Mouse (Mus musculus) liver, embryonic 11.5 days (tissue): ENCODE data around the gene Sun5. TPM values are rescaled to one million over a fixed set of nuclear protein-coding genes. Genes with fewer than 3 reads are reported as not detected.

Experiments
- ATAC-seq: fragments of 200-750 bp; cut with Nextera tagmentation; replicated peaks from 2 replicates; pipeline ENCODE4 v1.8.0; 2017; ENCODE audit warnings: moderate number of reproducible peaks, mild to moderate bottlenecking, moderate TSS enrichment, moderate library complexity; ENCODE audit not compliant: low FRiP score
- DNase-seq: peaks from one replicate; pipeline ENCODE4 v3.0.0-alpha.2; 2017; ENCODE audit warnings: low spot score
- H3K27ac ChIP-seq: fragments of 300-500 bp; sonication (generic); 2 replicates; pipeline ENCODE4 v1.5.1; 2014; ENCODE audit warnings: mild to moderate bottlenecking, low read depth, low read length, control low read depth
- H3K27me3 ChIP-seq: fragments of 300-500 bp; sonication (generic); replicated peaks from 2 replicates; pipeline ENCODE4 v1.6.1; 2014; ENCODE audit warnings: low read length, mixed read lengths; ENCODE audit not compliant: control insufficient read depth, insufficient read depth
- H3K36me3 ChIP-seq: fragments of 300-500 bp; sonication (generic); 2 replicates; pipeline ENCODE4 v1.6.1; 2014; ENCODE audit warnings: mild to moderate bottlenecking, low read length, moderate library complexity, mixed read lengths; ENCODE audit not compliant: control insufficient read depth, insufficient read depth
- H3K4me1 ChIP-seq: fragments of 300-500 bp; sonication (generic); replicated peaks from 2 replicates; pipeline ENCODE4 v1.6.1; 2014; ENCODE audit warnings: low read length, mixed read lengths; ENCODE audit not compliant: control insufficient read depth, insufficient read depth
- H3K4me2 ChIP-seq: fragments of 300-500 bp; sonication (generic); 2 replicates; pipeline ENCODE4 v1.6.1; 2014; ENCODE audit warnings: mild to moderate bottlenecking, control low read depth, moderate library complexity
- H3K4me3 ChIP-seq: fragments of 300-500 bp; sonication (generic); 2 replicates; pipeline ENCODE4 v1.5.1; 2014; ENCODE audit warnings: low read depth, low read length, control low read depth
- H3K9ac ChIP-seq: fragments of 300-500 bp; sonication (generic); 2 replicates; pipeline ENCODE4 v1.6.1; 2014; ENCODE audit warnings: low read depth, low read length, control low read depth
- H3K9me3 ChIP-seq: fragments of 300-500 bp; sonication (generic); 2 replicates; pipeline ENCODE4 v1.6.1; 2016; ENCODE audit warnings: low read length, inconsistent platforms, mixed read lengths; ENCODE audit not compliant: control insufficient read depth
- WGBS: fragments of 180-500 bp; shearing (Covaris S2); extraction: QIAGEN DNeasy Blood & Tissue Kit; methylation state at CpG from one replicate; pipeline ENCODE4 v1.1.7; 2014; 5-methylcytosine and 5-hydroxymethylcytosine counted together
- polyA plus RNA-seq: library from polyadenylated mRNA; unstranded; fragments of >200 nt; fragmentation: Nextera tagmentation; extraction: Ambion mirVana; gene quantifications from 2 replicates; pipeline ENCODE4 v1.2.1, GENCODE M21; 2014

Sun5 gene
- polyA plus RNA-seq: not detected in 2 replicates

DNA sequence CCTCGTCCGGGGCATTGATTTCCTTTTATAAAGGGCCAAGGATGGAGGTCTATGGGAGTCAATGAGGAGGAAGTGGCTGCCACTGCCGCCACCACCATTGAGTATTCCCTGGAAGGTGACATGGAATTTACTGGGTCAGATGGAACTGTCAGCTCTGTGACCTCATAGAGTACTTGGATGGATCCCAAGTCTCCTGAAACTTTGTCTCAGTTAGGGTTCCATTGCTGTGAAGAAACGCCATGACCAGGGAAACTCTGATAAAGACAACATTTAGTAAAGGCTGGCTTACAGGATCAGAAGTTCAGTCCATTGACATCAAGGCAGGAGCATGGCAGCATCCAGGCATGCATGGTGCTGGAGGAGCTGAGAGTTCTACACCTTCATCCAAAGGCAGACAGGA is at the start of gene Sun5:
Gene Sun5, minus strand, starts transcription at position 101 of the 400 bp plus-strand sequence.
- Histone ChIP-seq H3K4me3 (no peak within 1 kb of the TSS), H3K9ac (no peak within 1 kb of the TSS), H3K36me3 (no peaks in the 10 kb centered on the region), H3K27me3 (no peaks in the 10 kb centered on the region), H3K4me1 (no peaks in the 10 kb centered on the region), H3K27ac (no peak within 1 kb of the TSS), H3K9me3 (no peaks in the 10 kb centered on the region), H3K4me2 (no peak within 1 kb of the TSS)
- 80% methylated on average over 4 of the region's 4 CpGs for WGBS
- no peak for DNase-seq
- ATAC-seq: no peak

DNA sequence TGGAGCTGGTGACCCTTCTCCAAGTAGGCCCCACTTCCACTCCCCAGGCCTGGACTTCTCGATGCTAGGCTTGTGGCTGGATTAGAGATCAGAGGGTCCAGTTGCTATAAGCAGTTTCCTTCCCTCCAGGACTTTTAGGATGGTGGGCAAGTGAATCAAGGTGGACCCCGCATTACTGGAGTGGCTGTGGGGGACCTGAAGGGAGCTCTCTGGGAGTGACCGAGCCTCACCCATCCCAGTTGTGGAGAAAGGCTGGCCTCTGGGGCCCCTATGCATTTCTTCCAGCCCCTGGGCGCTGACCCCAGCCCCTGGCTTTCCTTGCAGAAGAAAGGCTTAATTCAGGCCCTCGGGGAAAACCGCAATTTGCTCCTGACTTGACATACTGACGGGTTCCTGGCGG is 47.0 kb upstream of the Sun5 start, which contains the start of gene Bpifb3:
Gene Bpifb3, plus strand, starts transcription at position 301 of the 400 bp plus-strand sequence.
- Histone ChIP-seq H3K9me3 (no peaks in the 10 kb centered on the region), H3K4me3 (no peak within 1 kb of the TSS), H3K9ac (no peak within 1 kb of the TSS), H3K4me1 (no peaks in the 10 kb centered on the region), H3K27ac (no peak within 1 kb of the TSS), H3K27me3 (no peaks in the 10 kb centered on the region), H3K4me2 (no peak within 1 kb of the TSS), H3K36me3 (no peaks in the 10 kb centered on the region)
- WGBS: 82% methylated on average over 8 of the region's 8 CpGs
- DNase-seq (no peak), ATAC-seq (no peak)

GRCm38 (mm10) chr2:153914151-153914550 is 43.3 kb upstream of the Sun5 start:
- no peak overlapping the region for H3K4me3 ChIP-seq
- no peaks in the 10 kb centered on the region for H3K4me1 ChIP-seq
- no peaks in the 10 kb centered on the region for H3K27me3 ChIP-seq
- H3K9ac ChIP-seq: no peak overlapping the region
- ATAC-seq: no peak
- WGBS: 69% methylated on average over 5 of the region's 5 CpGs
- H3K36me3 ChIP-seq: no peaks in the 10 kb centered on the region
- DNase-seq: no peak
- no peak overlapping the region for H3K4me2 ChIP-seq
- no peak overlapping the region for H3K27ac ChIP-seq
- no peaks in the 10 kb centered on the region for H3K9me3 ChIP-seq

DNA sequence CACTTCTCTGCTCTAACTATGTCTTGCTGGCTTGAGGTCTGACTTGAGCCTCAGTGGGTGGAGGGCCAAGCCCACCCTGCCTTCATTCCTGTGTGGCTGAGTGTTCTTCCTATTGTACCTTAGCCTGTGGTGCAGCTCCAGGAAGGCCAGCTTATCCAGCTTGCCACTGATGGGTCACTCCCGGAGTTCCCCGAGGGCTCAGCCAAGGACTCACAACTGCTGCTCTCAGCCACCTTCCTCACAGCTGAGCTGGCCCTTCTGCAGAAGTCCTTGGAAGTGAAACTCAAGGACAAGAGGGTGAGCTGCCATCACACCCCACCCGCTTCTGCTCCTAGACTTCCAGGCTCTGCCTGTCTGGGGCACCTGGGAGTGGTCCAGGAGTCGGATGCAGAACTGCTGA is 35.7 kb upstream of the Sun5 start:
- Histone ChIP-seq H3K9me3 (no peaks in the 10 kb centered on the region), H3K4me2 (no peak overlapping the region), H3K27me3 (no peaks in the 10 kb centered on the region), H3K9ac (no peak overlapping the region), H3K4me1 (no peaks in the 10 kb centered on the region), H3K27ac (no peak overlapping the region), H3K4me3 (no peak overlapping the region), H3K36me3 (no peaks in the 10 kb centered on the region)
- ATAC-seq (no peak), DNase-seq (no peak)
- WGBS: 82% methylated on average over 4 of the region's 4 CpGs

DNA sequence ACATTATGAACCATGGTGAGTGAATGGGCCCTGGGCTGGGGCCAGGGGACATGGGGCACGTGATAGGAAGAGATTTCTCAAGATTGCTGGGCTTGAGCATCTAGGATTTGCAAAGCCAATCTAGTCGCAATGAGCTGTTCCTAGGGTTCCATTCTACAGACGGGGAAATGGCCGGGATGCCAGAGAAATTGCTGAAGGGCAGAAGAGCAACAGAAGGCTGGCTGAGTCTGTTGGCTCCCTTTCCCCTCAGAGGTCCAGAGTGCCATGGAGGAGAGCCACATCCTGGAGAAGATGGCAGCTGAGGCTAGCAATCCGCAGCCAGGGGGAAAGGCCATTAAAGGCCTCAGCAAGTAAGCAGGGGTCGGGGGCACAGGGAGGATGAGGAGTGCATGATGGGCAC is 31.8 kb upstream of the Sun5 start:
- ATAC-seq (no peak), DNase-seq (no peak)
- no peaks in the 10 kb centered on the region for H3K36me3 ChIP-seq
- 74% methylated on average over 6 of the region's 6 CpGs for WGBS
- H3K27ac ChIP-seq: no peak overlapping the region
- no peak overlapping the region for H3K9ac ChIP-seq
- H3K4me2 ChIP-seq: no peak overlapping the region
- no peak overlapping the region for H3K4me3 ChIP-seq
- no peaks in the 10 kb centered on the region for H3K9me3 ChIP-seq
- H3K4me1 ChIP-seq: no peaks in the 10 kb centered on the region
- no peaks in the 10 kb centered on the region for H3K27me3 ChIP-seq

- WGBS: 63% methylated on average over 4 of the region's 4 CpGs
- no peaks in the 10 kb centered on the region for H3K36me3 ChIP-seq
- H3K4me1 ChIP-seq: no peaks in the 10 kb centered on the region
- H3K27me3 ChIP-seq: no peaks in the 10 kb centered on the region
- no peak within 1 kb of the TSS for H3K4me2 ChIP-seq
- H3K9me3 ChIP-seq: no peaks in the 10 kb centered on the region
- DNase-seq (no peak), ATAC-seq (no peak)
- no peak within 1 kb of the TSS for H3K9ac ChIP-seq
- no peak within 1 kb of the TSS for H3K4me3 ChIP-seq
- no peak within 1 kb of the TSS for H3K27ac ChIP-seq
Observed at GRCm38 (mm10) chr2:153900088-153900487, 29.2 kb upstream of the Sun5 start, which contains the start of gene Bpifb6. Gene Bpifb6 (plus strand): TSS chr2:153900388.

GRCm38 (mm10) chr2:153899111-153899510 is 28.2 kb upstream of the Sun5 start:
- no peaks in the 10 kb centered on the region for H3K27me3 ChIP-seq
- H3K4me2 ChIP-seq: no peak overlapping the region
- no peaks in the 10 kb centered on the region for H3K36me3 ChIP-seq
- H3K9ac ChIP-seq: no peak overlapping the region
- ATAC-seq (no peak), DNase-seq (no peak)
- H3K4me1 ChIP-seq: no peaks in the 10 kb centered on the region
- H3K27ac ChIP-seq: no peak overlapping the region
- no peaks in the 10 kb centered on the region for H3K9me3 ChIP-seq
- no peak overlapping the region for H3K4me3 ChIP-seq
- 78% methylated on average over 5 of the region's 5 CpGs for WGBS

DNA sequence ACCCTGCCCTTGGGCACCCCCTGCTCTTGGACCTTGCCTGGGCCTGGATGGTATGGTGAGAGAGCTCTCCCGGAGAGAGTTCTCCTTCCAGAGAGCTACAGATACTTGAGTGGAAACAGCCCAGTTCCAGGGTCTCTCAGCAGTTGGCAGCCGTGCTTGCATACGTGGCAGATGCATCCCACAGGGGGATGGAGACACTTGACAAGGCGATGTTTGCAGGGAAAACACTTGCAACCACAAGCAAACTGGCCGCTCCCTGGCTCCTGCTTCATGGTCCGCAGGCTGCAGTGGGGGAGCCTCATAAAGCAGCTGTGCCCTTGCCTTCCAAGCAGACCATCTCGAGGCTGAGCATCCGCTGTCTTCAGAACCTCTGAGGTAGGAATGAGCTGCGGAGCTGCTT is 3.9 kb upstream of the Sun5 start, which contains the start of gene Bpifb2:
Gene Bpifb2, plus strand, starts transcription at position 301 of the 400 bp plus-strand sequence.
- Histone ChIP-seq H3K36me3 (no peaks in the 10 kb centered on the region), H3K9me3 (no peaks in the 10 kb centered on the region), H3K27ac (no peak within 1 kb of the TSS), H3K4me2 (no peak within 1 kb of the TSS), H3K4me3 (no peak within 1 kb of the TSS), H3K4me1 (no peaks in the 10 kb centered on the region), H3K27me3 (no peaks in the 10 kb centered on the region), H3K9ac (no peak within 1 kb of the TSS)
- no peak for DNase-seq
- 61% methylated on average over 9 of the region's 9 CpGs for WGBS
- no peak for ATAC-seq

GRCm38 (mm10) chr2:153861960-153862359 is 8.9 kb downstream of the Sun5 start:
- Histone ChIP-seq H3K9ac (no peak overlapping the region), H3K36me3 (no peaks in the 10 kb centered on the region), H3K27ac (no peak overlapping the region), H3K4me2 (no peak overlapping the region), H3K27me3 (no peaks in the 10 kb centered on the region), H3K4me1 (no peaks in the 10 kb centered on the region), H3K9me3 (no peaks in the 10 kb centered on the region), H3K4me3 (no peak overlapping the region)
- 77% methylated on average over 3 of the region's 3 CpGs for WGBS
- ATAC-seq (no peak), DNase-seq (no peak)
